Mouse (Mus musculus) bone marrow, adult 2 months (tissue): ENCODE measurements around the gene Rnf215.
A peak's percentile ranks its signal among the peaks of the same experiment; 100 is the strongest.

ENCODE experiments used
- CTCF ChIP-seq: fragments of 200-500 bp; IDR thresholded peaks from 2 replicates; pipeline ENCODE4 v1.5.1; 2011; ENCODE audit warnings: low read length, control low read depth; ENCODE audit not compliant: control insufficient read depth, insufficient read depth
- POLR2A ChIP-seq: fragments of 200-500 bp; IDR thresholded peaks from 2 replicates; pipeline ENCODE4 v1.6.1; 2011; ENCODE audit warnings: low read depth, mild to moderate bottlenecking, control low read depth, low read length, borderline replicate concordance; ENCODE audit not compliant: control insufficient read depth

GRCm38 (mm10) chr11:4095171-4096053 is 39.6 kb upstream of the Rnf215 start, which contains the start of gene Mtfp1:
- TF ChIP-seq POLR2A, result peak; percentile 54; the same call in 1 of the 2 replicates
- no peak; the same call in 1 of the 2 replicates for TF ChIP-seq CTCF
